Mouse (Mus musculus) C2C12 (cell line): ENCODE results near the gene Dyrk3. TPM values are rescaled to one million over a fixed set of nuclear protein-coding genes. Genes with fewer than 3 reads are reported as not detected.
A peak's percentile ranks its signal among the peaks of the same experiment; 100 is the strongest.

Source experiments
- H3K27me3 ChIP-seq: one replicate; pipeline ENCODE4 v1.6.1; 2011; ENCODE audit not compliant: control insufficient read depth, insufficient read depth, insufficient read length
- H3K36me3 ChIP-seq: one replicate; pipeline ENCODE4 v1.6.1; 2011; ENCODE audit not compliant: control insufficient read depth, insufficient read depth
- H3K4me3 ChIP-seq: one replicate; pipeline ENCODE4 v1.5.1; 2011; ENCODE audit warnings: mild to moderate bottlenecking, control low read depth; ENCODE audit not compliant: poor library complexity, insufficient read depth, severe bottlenecking
- H3K79me2 ChIP-seq: one replicate; pipeline ENCODE4 v1.6.1; 2011; ENCODE audit not compliant: control insufficient read depth, insufficient read depth
- H3K79me3 ChIP-seq: one replicate; pipeline ENCODE4 v1.6.1; 2011; ENCODE audit warnings: low read depth, control low read depth
- H3ac ChIP-seq: one replicate; pipeline ENCODE3; 2011; ENCODE audit warnings: low read depth; ENCODE audit not compliant: control insufficient read depth, insufficient read length
- CEBPB ChIP-seq: IDR thresholded peaks from one replicate; pipeline ENCODE4 v1.6.1; 2011; ENCODE audit warnings: low read depth, mild to moderate bottlenecking, control low read depth, moderate library complexity
- CTCF ChIP-seq: IDR thresholded peaks from one replicate; pipeline ENCODE4 v1.5.1; 2011; ENCODE audit not compliant: control insufficient read depth, insufficient read depth, insufficient read length
- FOSL1 ChIP-seq: IDR thresholded peaks from one replicate; pipeline ENCODE4 v1.8.0; 2011; ENCODE audit warnings: mild to moderate bottlenecking, low read length; ENCODE audit not compliant: poor library complexity, insufficient read depth, severe bottlenecking
- MAX ChIP-seq: IDR thresholded peaks from one replicate; pipeline ENCODE4 v1.6.1; 2011; ENCODE audit warnings: mild to moderate bottlenecking, control low read depth
- MYOD1 ChIP-seq: IDR thresholded peaks from one replicate; pipeline ENCODE4 v1.6.1; 2011; ENCODE audit warnings: low read depth; ENCODE audit not compliant: control insufficient read depth, insufficient read length
- MYOG ChIP-seq: IDR thresholded peaks from one replicate; pipeline ENCODE4 v1.6.1; 2011; ENCODE audit not compliant: control insufficient read depth, insufficient read length; ENCODE audit errors: extremely low read depth
- USF1 ChIP-seq: IDR thresholded peaks from one replicate; pipeline ENCODE4 v1.6.1; 2011; ENCODE audit warnings: low read depth, mild to moderate bottlenecking, control low read depth, moderate library complexity
- polyA plus RNA-seq: library from polyadenylated mRNA; unstranded; fragments of >200 nt; fragmentation: generic; extraction: Trizol; gene quantifications from one replicate; pipeline ENCODE4 v1.2.1, GENCODE M21; 2012; ENCODE audit warnings: missing spikeins

Dyrk3 gene
- polyA plus RNA-seq, 1 experiment, result 5.0 TPM

DNA sequence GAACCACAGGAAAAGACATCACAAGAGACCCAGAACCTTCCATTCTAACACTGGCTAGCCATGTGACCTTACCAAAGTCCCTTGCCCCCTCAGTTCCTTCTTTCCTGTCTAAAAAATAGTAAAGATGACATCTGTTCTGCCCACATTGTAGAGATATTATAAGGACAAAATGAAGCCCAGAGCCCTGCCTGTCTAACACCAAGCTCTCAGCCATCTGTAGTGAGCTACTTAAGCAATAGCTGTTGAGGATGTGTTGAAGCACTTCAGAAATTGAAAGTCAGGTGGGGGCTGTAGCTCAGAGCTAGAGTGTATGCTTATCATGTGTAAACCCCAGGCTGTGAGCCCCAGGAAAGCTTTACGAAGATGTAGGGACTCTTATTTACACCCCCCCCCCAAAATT lies 37.3 kb downstream of the Dyrk3 start:
- no peak overlapping the region for H3K4me3 ChIP-seq
- H3ac ChIP-seq, result no peak overlapping the region
- H3K79me3 ChIP-seq, result peaks cover 11% of the 10 kb centered on the region
- peaks cover 4% of the 10 kb centered on the region for H3K27me3 ChIP-seq
- H3K79me2 ChIP-seq, result peaks cover 18% of the 10 kb centered on the region
- no peak for TF ChIP-seq MYOD1
- no peak for TF ChIP-seq CTCF
- no peaks in the 10 kb centered on the region for H3K36me3 ChIP-seq

DNA sequence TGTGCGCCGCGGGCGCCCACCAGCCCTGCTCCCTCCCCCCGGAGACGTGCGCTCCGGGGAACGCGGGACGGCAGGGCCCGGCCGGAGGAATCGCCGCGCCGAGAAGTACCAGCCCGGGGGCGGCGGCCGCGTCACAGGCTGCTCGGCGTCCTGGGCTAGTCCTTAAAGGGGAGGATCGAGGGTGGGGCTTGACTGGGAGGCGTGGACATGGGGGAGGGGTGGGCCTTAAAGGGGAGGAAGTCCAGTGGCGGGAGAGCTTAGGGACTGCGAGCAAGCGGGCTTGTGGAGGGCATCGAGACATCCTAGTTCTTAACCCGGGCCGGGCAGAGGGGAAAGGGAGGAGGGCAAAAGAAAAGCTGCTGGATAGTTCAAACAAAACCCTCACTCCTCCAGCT lies 40.4 kb downstream of the Dyrk3 start, which contains the start of gene Mapkapk2:
TSS of gene Mapkapk2 (minus strand) at position 127 of the 395 bp plus-strand sequence.
- no peak for TF ChIP-seq MYOD1
- TF ChIP-seq MAX, result peak; percentile 60

DNA sequence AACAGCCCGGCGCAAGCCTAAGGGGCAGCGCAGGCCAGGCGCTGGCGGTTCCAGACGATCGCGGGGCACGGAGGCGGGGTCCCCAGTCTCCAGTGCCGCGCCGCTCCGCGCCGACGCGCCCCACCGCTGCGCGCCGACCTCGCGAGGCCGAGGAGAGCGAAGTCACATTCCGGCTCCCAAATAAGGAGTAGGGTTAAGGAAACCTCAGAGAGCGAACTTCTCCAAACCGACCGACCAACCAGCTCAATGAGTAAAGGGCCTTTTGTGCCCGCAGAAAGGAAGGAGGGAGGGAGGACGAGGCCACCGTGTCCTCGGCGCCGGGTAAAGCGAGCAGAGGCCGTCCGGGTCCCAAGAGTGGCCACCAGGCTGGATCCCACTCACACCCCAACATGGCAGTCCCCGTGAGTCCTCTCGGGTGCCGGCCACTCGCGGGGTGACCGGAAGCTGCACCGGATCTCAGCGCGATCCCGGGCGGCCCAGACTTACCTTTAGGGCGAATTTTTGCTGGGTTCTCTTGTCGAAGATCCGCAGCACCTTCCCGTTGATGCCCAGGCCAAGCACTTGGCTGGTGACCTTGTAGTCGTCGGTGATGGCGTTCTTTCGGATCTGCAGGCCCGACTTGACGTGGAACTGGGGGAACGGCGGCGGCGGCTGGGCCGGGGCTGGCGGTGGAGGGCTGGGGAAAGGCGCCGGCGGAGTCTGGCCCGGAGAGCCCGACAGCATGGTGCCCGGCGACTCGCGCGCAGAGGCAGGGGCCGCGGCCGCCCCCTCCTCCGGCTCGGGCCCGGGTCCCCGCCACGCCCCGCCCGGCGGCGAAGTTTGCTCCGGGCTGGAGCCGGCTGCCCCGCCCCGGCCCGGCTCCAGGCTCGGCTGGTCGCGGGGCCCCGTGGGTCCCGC lies 41.1 kb downstream of the Dyrk3 start:
- no peaks in the 10 kb centered on the region for H3K27me3 ChIP-seq
- peaks cover 55% of the 10 kb centered on the region for H3K79me2 ChIP-seq
- H3K4me3 ChIP-seq, result peak overlapping the region; percentile 86
- TF ChIP-seq CEBPB (no peak), CTCF (no peak), MAX (no peak), USF1 (no peak), MYOG (no peak)
- H3K79me3 ChIP-seq, result peaks cover 48% of the 10 kb centered on the region
- no peaks in the 10 kb centered on the region for H3K36me3 ChIP-seq
- H3ac ChIP-seq, result peak overlapping the region; percentile 84

More for the DNA sequence above, 40.4 kb downstream of the Dyrk3 start, which contains the start of gene Mapkapk2:
- Histone ChIP-seq H3K4me3 (peak within 1 kb of the TSS; percentile 86), H3K36me3 (no peaks in the 10 kb centered on the region), H3K27me3 (no peaks in the 10 kb centered on the region), H3K79me3 (peaks cover 42% of the 10 kb centered on the region), H3ac (peak within 1 kb of the TSS; percentile 84), H3K79me2 (peaks cover 49% of the 10 kb centered on the region)

DNA sequence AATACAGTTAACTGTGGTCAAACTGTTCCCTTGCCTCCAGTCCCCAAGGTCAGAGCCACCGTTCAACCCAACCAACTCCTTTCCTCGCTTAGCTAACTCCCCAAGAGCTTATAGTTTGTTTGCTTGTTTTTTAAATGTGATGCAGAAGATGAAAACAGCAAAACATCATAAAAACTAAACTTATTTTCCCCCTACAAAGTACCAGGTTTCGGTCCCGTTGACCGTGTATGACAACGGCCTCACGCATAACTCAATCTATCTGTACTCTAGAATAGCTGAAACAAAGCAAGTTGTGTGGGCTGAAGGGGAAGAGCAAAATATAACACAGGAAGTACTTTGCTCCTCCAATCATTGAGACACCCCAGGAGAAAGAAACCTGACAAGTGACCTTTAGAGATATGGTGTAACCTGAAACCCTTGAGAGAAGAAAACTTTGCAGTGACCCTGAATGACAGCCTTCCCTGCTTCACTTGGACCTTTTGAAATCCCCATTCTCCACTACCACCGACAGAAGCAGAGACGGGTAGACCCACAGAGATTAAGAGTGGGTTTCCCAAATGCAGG lies 41.9 kb downstream of the Dyrk3 start:
- no peaks in the 10 kb centered on the region for H3K27me3 ChIP-seq
- H3K36me3 ChIP-seq, result no peaks in the 10 kb centered on the region
- peak overlapping the region; percentile 84 for H3ac ChIP-seq
- peaks cover 56% of the 10 kb centered on the region for H3K79me3 ChIP-seq
- H3K79me2 ChIP-seq, result peaks cover 64% of the 10 kb centered on the region
- peak overlapping the region; percentile 86 for H3K4me3 ChIP-seq
- no peak for TF ChIP-seq FOSL1
- no peak for TF ChIP-seq MAX
- no peak for TF ChIP-seq CTCF
- no peak for TF ChIP-seq CEBPB
- TF ChIP-seq MYOD1, result no peak

DNA sequence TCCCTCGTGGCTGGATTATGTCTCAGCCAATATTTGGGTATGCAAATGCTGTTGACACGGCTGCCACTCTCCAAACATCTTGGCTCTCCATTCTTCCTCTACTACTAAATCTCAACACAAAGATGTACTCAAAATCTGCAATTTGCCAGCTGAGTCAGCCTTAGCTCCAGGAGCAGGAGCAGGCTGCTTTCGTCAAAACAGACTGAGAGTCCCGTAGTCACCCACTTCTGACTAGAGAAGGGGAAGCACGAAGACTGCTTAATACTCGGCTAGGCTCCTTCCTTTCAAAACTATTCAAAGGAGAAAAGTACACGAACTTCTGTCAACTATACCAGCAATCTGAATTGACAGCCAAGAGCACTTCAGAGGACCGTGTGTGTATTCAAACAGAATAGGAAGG lies 42.6 kb downstream of the Dyrk3 start:
- peak overlapping the region; percentile 86 for H3K4me3 ChIP-seq
- TF ChIP-seq CEBPB (no peak), MYOD1 (no peak), CTCF (no peak), FOSL1 (no peak), USF1 (no peak), MAX (no peak), MYOG (no peak)

DNA sequence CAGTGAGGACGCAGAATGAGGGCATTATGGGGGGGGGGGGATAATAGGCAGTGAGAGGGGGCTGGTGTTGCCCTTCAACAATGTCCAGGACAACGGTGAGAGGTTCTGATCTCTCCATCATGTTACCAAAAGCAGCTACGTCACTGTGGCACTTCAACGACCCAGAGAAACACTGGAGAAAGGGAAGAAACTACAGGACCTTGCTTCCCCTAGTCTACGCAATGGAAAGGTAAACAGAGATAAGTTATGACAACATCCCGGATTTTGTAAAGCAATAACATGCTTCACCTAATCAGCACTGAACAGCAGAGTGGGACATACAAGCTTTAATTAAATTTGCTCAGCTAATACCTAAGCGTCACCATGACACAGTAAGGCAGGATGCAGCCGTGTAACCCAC lies 44.3 kb downstream of the Dyrk3 start:
- no peak for TF ChIP-seq MAX
- TF ChIP-seq CTCF, result no peak
- no peak for TF ChIP-seq USF1
- no peak for TF ChIP-seq MYOG
- TF ChIP-seq CEBPB, result no peak
- TF ChIP-seq MYOD1, result no peak
- no peak for TF ChIP-seq FOSL1
- H3K4me3 ChIP-seq, result no peak overlapping the region
- H3K79me2 ChIP-seq, result peaks cover 87% of the 10 kb centered on the region
- no peak overlapping the region for H3ac ChIP-seq
- H3K79me3 ChIP-seq, result peaks cover 79% of the 10 kb centered on the region
- H3K27me3 ChIP-seq, result no peaks in the 10 kb centered on the region
- no peaks in the 10 kb centered on the region for H3K36me3 ChIP-seq

More for the DNA sequence above, 42.6 kb downstream of the Dyrk3 start:
- Histone ChIP-seq H3K36me3 (no peaks in the 10 kb centered on the region), H3ac (no peak overlapping the region), H3K79me2 (peaks cover 70% of the 10 kb centered on the region), H3K79me3 (peaks cover 62% of the 10 kb centered on the region), H3K27me3 (no peaks in the 10 kb centered on the region)
